Mouse (Mus musculus): ENCODE results near the gene Tet2.

DNA sequence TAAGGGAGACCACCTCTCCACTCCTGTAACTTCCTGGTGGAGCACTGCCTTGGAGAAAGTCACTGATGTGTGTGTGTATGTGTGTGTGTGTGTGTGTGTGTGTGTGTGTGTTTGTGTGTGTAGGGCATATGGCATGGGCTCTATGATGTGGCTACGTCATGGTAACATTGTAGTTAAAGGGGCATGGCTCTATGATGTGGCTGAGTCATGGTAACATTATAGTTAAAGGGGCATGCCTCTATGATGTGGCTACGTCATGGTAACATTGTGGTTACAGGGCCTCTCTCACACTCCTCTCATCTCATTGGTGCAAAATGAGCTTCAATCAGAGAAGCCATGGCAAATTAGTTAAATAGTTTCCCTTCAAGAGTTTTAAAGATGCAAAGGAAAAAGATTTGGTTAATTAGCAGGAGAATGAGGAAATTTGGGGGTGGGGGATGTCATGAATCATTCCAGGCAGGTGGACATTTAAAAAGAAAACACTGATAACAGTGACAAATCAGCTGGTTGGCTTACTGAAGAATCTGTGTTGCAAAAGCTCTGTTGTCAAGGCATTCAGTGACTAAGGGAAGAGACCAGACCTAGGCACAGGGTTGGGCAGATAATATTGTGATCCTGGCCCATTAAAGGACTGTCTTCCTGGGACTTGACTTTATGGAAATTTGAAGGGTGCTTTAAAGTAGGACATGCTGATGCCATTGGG lies 18.7 kb upstream of the Tet2 start:
- TF ChIP-seq POLR2A (IDR thresholded peaks at IDR 0.05; ENCODE audit: insufficient read length, low read depth) (no peak), MAX (IDR thresholded peaks at IDR 0.05; ENCODE audit: low read depth) (no peak), USF1 (IDR thresholded peaks at IDR 0.05; ENCODE audit: low read depth) (no peak), POLR2AphosphoS2 (IDR thresholded peaks at IDR 0.05; ENCODE audit: insufficient read length, low read depth) (no peak), MYOG (IDR thresholded peaks at IDR 0.05; ENCODE audit: control insufficient read depth in 1 of 3, insufficient read depth in 1 of 3, insufficient read length in 2 of 3, low read depth in 2 of 3) (no peak)
